Mouse (Mus musculus): ENCODE results near the gene Dmac2.

Gene Dmac2

DNA sequence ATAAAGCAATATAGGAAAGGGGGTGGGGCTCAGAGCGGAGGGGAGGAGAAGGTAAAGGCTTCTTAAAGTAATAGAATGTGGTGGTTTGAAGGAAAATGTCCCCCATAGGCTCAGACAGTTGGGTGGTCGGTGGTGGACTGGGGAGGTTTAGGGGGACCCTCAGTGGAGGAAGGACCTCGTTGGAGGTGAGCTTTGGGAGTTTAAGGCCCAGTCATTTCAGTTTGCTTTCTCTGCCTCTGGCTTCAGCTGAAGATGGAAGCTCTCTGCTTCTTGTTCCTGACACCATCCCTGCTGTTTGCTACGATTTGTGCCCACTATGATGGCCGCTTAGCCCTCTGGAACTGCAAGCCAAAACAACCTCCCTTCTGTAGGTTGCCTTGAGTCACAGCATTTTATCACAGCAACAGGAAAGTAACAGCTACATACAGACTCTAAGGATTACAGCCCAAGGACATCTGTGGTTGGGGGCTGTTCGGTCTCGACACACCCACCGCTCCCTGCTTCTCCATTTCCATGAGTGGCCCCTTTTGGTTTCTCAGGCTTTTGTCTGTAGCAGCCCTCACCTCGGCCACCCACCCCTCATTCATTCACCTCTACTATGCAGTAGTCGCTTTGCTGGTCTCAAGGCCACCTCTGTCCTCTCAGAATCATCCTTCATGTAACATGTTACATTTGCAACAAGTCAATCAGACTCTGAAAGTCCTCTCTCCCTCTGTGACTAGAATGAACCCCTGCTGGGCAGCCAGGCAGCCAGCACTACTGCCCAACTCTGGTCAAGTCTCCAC lies 1.6 kb upstream of the Dmac2 start:
- DNase-seq (ENCODE audit: low spot score) = no peak

- DNase-seq (ENCODE audit: low spot score) = no peak
Measured at GRCm38 (mm10) chr7:25619722-25619991, 443 bp downstream of the Dmac2 start.

DNA sequence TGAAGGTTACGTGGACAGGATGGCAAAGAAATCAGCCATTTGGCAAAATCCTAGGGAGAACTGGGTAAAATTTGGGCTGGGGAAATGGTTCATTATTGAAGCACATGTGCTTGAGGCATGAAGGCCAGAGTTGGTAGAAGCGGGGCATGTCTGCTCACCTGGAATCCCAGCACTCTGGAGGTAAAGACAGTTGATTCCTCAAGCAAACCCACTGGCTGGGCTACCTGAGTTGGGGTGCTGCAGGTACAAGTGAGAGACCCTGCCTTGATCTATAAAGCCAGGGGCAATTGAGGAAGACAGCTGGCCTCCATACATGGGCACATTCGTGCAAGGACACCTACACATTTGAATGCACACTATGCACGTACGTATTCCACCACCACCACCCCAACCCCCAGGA lies 887 bp downstream of the Dmac2 start:
- no peak for DNase-seq (ENCODE audit: low spot score)

DNA sequence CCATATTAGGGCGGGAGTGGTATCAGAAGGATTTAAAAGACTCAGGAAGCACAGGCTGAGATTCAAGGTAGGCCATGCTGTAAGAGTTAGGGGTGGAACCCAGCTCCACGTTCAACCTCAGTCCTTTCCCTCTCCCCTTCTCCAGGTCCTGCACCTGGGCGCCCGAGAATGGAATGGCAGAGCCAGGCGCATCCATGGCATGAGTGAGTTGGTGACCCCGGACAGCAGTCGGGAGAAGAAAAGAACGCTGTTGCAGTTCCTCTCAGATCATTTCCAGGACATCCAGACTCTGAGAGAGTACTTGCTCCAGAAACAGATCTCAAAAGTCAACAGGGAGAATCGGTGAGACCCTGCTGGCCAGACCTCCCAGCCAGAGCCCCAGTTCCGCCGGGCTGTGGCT lies 1.5 kb downstream of the Dmac2 start:
- DNase-seq (ENCODE audit: low spot score) = no peak

- DNase-seq (ENCODE audit: low spot score) = no peak
Measured at GRCm38 (mm10) chr7:25623857-25624370, 4.7 kb downstream of the Dmac2 start.

DNA sequence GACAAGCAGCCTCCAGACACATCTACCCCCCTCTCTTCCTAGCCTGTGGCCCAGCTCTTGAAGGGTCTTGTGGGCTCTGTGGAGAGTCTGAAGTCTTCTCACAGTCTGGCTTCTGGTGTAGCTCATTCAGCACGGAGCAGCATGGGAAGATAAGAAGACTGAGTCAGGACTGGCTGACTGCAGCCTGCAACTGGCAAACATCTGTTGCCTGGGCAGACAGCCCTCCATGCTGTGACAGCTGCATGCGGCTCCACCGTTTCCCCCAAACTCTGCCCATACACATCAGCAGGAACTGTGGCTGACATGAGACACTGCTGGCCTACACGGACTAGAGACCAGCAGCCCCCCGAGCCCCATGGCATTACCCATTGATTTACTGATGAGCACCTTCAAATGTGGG lies 5.6 kb downstream of the Dmac2 start:
- no peak for DNase-seq (ENCODE audit: low spot score)

GRCm38 (mm10) chr7:25625594-25626250 lies 6.5 kb downstream of the Dmac2 start:
- DNase-seq (ENCODE audit: low spot score) = peak; percentile 16

GRCm38 (mm10) chr7:25626509-25627430 lies 7.6 kb downstream of the Dmac2 start, which contains the start of gene B3gnt8:
B3gnt8 (plus strand) TSS chr7:25626654.
- DNase-seq (ENCODE audit: low spot score) = peak; percentile 37

DNA sequence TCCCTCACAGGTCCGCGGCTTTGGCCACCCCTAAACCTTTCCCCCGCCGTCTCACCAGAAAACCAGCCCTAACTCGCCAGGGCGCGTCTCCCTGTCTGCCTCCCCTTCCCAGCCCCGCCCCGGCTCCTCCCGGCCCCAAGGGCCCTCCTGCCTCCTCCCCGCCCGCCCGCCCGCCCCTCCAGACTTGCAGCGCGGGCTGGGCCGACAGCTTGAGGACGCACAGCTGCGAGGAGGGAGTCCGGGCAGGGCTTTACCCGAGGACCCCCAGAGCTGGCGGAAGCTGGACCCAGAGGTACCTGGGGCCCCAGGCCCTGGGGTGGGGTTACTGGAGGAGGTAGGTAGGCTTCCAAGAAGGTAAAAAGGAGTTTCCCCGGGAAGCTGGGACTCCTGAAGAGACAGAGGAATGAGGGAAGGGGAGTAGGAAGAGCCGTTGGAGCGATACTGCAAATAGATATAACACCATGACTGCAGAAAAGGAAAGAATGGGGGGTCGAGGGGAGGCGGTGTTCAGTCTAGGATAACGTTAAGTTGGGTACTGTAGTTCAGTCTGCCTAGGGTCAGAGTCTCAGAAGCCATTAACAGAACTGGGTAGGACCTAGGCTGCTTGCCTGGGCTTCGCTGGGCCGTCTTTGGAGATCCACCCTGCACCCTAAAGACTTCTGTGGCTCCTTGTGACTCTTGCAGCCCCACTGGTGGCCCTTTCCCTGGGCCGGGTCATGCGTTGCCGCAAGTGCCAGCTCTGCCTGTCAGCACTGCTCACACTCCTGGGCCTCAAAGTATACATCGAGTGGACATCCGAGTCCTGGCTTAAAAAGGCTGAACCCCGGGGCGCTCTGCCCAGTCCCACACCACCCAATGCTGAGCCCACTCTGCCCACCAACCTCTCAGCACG lies 8.5 kb downstream of the Dmac2 start:
- DNase-seq (ENCODE audit: low spot score) = peak; percentile 34

- no peak for DNase-seq (ENCODE audit: low spot score)
Measured at GRCm38 (mm10) chr7:25628323-25628620, 9.1 kb downstream of the Dmac2 start.

GRCm38 (mm10) chr7:25632679-25633078 lies 13.5 kb downstream of the Dmac2 start:
- DNase-seq (ENCODE audit: low spot score) = no peak

DNA sequence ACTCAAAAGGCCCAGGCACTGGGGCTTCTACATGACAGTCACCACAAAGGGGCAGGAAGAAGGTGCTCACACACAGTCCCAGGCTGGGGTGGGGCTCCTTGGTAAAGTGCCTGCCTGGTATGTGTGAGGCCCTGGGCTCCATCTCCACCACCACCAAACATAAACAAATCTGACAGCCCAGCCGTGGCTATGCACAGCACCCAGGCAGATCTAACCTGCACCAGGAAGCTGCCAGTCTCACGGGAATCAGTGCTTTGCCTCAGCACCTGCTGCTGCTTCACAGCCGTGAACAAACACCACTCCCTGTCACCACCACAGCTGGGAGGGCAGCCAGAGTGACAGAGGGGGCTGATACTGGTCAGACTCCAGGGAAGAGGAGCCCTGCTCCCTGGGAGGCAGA lies 17.2 kb downstream of the Dmac2 start:
- peak; percentile 42 for DNase-seq (ENCODE audit: low spot score)

DNA sequence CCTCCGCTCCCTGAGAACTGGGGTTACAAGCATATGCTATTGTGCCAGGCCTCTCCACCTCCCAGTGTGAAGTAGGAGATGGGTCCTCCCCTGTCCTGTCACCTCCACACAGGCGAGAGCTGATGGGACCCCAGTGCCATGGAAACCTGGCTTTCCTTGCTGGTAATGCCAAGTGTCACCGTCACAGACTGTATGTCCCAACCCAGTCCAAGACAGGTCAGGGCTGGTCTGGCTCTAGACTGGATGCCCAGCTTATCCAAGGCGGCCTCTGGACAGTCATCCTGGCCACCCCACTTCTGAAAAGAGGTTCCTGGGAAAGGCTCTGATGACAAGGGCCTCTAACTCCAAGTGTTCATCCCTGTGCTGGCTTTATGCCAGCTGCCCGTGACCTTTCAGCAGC lies 17.9 kb downstream of the Dmac2 start:
- no peak for DNase-seq (ENCODE audit: low spot score)

- no peak for DNase-seq (ENCODE audit: low spot score)
Measured at GRCm38 (mm10) chr7:25639754-25640153, 20.5 kb downstream of the Dmac2 start.

GRCm38 (mm10) chr7:25644136-25644535 lies 24.9 kb downstream of the Dmac2 start:
- no peak for DNase-seq (ENCODE audit: low spot score)

DNA sequence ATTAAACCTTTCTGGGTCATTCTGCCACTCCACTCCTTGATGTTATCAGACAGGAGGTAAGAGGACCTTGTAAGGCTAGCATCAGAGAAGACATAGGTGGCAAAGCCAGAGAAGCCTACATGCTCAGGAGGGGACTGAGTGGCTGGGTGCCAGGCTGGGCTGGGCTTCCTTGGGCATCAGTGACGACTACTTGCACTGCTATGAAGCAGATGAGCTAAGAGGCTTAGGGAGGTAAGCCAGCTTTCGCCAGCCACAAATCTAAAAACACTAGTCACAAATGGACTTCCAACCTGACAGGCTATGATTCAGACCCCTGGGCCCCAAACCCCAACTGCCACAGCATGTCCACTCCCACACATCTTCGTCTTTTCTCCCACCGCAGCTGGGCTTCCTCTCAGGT lies 25.4 kb downstream of the Dmac2 start:
- peak; percentile 27 for DNase-seq (ENCODE audit: low spot score)

DNA sequence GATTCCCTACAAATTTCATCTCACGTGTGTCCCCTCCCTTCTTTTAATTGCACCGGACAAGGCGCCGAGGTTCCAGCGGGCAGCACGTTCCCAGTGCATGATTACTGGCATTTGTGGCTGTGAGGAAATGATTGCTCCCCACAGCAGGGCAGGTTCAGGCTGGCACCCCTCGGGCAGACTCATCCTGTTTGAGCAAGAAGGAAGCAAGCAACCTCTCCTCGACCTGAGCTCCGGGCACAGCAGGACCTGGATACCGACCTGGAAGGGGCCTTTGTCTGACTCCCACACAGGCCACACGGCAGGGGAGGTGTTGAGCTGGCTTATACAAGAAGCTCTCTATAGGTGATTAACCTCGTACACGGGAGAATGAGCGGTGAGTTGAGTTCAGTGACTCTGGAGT lies 25.9 kb downstream of the Dmac2 start:
- DNase-seq (ENCODE audit: low spot score) = no peak

DNA sequence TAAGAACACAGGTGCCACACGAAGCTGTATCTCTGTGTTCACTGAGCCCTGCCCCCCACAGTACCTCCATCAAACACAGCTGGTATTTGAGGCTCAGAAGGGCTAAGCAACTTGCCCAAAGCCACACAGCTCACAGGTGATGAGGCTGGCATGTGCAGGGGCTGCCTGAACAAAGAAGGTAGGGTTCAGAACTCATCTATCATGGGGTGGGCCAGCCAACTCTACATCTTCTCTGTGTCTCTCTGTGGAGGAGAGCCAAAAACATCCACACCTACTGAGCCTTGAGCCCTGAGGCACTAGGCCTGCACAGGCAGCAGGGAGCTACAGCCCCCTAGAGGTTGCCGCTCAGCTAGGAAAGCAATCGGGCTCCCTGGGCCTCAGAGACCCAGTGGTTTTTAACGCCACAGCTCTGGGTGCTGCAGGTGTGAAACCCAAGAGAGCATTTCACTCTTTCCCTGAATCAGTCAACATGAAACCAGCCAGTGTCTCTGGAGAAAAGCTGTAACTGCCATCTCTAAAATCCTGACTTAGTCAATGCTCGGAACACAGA lies 28.4 kb downstream of the Dmac2 start:
- DNase-seq (ENCODE audit: low spot score) = no peak

DNA sequence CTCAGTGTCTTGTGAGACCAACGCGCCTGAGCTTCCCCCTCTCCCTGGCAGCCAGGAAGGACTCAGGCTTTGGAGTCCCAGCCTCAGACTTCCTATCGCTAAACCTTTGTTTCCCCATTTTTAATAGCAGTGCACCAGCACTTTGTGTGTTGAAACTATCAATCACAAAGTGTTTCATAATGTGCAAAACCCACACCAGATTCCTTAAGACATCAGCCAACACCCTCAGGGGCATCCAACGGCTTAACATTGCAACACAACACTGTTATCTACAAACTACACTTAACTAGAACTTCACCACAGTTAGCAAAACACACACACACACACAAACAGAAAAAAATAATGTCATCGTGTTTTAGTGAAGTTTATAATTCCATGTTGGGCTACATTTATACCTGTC lies 30.6 kb downstream of the Dmac2 start:
- DNase-seq (ENCODE audit: low spot score) = no peak

DNA sequence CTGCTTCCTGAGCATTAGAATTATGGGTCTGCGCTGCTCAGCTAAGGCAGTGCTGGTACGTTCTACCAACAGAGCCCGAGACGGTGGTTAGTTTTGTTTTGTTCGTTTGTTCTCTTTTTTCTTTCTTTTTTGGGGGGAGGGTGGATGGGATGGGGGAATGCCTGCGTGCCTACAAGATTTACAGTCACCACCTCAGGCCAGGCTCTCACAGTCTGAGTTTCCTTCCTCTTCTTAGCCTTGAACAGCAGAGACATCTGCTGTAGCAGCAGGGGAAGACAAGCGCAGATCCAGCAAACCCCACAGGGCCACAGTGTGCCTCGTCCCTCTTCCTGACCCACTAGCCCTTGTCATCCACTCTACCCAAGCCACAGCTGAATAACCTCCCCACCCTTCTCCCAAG lies 32.1 kb downstream of the Dmac2 start:
- no peak for DNase-seq (ENCODE audit: low spot score)

DNA sequence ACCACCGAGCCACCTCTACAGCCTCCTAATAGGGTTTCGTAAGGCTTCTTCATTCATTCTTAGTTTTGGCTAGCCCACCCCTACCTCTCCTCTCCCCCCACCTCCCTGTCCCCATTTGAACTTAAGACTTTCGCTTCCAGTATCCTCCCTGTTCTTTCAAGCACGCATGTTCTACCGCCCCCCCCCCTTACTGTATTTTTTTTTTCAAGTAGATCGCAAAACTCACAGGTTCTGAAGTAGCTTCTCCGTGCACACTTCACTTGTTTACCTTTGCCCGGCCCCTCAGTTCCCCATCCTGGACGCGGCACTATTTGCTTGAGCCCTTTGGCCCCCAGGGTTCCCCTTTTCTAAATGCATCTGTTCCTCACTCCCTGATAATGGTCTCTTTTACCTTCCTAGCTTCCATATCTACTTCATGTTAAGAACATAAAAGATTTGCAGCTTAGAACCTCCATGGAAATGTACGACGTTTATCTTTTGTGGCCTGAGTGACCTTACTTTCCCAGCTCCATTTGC lies 33.1 kb downstream of the Dmac2 start:
- DNase-seq (ENCODE audit: low spot score) = no peak
